Mouse (Mus musculus): ENCODE measurements around the gene Pcgf2.
"Not testable (repeated sequence)": the region's sequence is repeated elsewhere in the genome, so short reads cannot be mapped to it uniquely, and the experiment has no call there.

The Pcgf2 gene

DNA sequence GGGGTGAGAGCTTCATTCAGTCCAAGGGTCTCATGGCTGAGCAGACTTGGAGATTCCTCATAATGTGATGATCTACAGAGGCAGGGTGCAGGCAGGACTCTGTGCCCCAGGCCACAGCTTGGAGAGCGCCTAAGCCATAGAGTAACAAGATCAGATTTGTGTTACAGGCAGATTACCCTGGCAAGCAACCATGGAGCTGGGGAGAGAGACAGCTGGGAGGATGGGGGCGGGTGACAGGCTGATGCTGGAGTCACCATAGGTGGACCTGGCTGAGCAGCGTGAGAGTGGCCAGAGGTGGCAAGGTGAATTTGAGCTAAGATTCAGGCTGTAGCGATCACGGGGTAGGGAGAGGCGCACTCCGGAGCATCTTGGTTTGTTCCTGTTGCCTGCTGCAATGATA lies 32.1 kb downstream of the Pcgf2 start:
- no peak for DNase-seq (ENCODE audit: low spot score in 2 of 2)

GRCm38 (mm10) chr11:97666794-97667193 lies 33.5 kb downstream of the Pcgf2 start:
- no peak for DNase-seq (ENCODE audit: low spot score in 2 of 2)

DNA sequence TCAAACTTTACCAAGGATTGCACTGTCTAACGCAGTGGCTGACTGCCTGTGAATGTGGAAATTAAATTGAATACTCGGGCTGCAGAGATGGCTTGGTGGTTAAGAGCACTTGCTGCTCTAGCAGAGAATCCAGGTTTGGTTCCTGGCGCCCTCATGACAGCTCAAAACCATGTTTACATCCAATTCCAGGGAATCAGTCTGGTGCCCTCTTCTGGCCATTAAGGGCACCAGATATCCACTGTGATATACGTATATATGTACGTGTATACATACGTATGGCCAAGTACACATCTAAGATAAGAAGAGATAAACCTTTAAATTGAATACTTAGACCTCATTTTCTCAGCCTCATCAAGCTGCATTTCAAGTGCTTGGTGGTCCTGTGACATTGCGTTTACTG lies 34.1 kb downstream of the Pcgf2 start:
- no peak for DNase-seq (ENCODE audit: low spot score in 2 of 2)

GRCm38 (mm10) chr11:97665431-97665830 lies 34.9 kb downstream of the Pcgf2 start:
- DNase-seq (ENCODE audit: low spot score in 2 of 2), result no peak

- no peak for DNase-seq (ENCODE audit: low spot score in 2 of 2)
Measured at GRCm38 (mm10) chr11:97664771-97665240, 35.5 kb downstream of the Pcgf2 start.

DNA sequence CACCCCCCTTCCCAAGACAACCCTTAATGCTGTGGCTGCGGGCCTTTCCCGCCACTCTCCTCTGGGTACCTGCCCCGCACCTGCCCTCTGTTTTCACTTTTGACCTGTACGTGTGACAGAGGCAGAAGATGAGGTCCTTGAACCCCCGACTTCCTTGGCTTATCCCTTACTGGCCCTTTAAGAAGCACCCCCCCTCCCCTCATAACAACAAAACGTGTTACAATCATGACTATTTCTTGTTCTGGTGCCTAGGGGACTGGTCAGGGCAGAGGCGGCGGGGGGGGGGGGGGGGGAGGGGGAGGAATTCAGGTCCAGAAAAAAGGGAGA lies 36.0 kb downstream of the Pcgf2 start:
- no peak for DNase-seq (ENCODE audit: low spot score in 2 of 2)

- DNase-seq (ENCODE audit: low spot score in 2 of 2), result no peak
Measured at GRCm38 (mm10) chr11:97663528-97664338, 36.6 kb downstream of the Pcgf2 start.

DNA sequence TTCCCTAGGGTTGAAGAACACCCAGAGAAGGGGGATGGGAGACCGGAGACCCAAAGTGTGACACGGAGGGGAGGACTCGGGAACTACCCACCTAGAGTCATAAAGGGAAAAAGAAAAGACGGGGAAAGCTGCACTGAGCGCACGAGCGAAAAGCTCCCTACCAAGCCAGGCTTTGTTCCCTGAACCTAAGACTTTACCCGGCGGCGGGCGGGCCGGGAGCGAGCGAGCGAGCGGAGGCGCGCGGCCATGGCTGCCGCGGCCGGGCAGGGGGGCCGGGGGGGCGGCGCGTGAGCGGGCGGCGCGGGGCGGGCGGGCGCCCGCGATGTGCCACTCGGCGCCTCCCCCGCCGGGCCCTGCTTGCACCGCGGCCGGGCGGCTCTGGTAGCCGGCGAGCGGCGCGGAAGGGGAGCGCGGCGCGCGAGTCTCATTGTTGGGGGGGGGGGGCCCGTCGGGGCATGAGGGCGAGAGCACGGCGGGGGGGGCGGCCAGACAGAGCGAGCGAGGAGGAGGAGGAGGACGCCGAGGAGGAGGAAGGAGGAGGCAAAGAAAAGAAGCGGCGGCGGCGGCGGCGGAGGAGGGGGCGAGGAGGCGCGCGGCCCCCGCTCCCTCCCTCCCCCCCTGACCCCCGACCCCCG lies 37.3 kb downstream of the Pcgf2 start, which contains the start of gene Mllt6:
Mllt6 (plus strand) TSS at position 522 of the 635 bp plus-strand sequence.
- peak in 1 of 2 experiments; percentile 65 for DNase-seq (ENCODE audit: low spot score in 2 of 2)

DNA sequence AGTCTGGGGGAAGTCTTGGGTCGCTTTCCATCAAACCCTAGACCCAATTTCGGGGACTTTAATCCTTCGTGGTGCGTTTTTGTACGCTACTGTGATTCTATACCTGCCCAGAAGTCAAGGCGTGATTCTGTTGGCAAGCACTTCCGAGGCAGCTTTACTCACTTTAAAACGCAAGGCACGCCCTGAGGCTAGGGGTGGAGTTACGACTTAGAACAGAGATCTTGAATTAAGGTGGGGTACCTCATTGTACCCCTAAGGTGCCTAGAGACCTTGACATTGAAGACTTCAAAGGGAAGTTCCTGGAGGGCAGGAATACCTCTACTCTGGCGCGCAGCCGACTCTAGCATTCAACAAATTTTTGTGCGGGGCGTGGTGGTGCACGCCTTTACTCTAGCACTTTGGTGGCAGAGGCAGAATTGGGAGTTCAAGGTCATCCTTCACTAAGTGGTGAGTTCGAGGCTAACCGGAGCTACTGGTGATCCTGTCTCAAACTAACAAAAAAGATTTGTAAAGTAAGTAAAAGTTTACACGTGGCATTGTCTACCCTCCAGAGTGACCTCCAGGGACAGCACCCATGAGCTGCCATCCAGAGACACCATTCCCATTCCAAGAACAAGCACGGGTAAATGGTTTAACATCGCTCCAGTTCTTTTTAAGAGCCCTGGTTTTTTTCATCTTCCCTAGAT lies 37.9 kb downstream of the Pcgf2 start:
- DNase-seq (ENCODE audit: low spot score in 2 of 2), result no peak

DNA sequence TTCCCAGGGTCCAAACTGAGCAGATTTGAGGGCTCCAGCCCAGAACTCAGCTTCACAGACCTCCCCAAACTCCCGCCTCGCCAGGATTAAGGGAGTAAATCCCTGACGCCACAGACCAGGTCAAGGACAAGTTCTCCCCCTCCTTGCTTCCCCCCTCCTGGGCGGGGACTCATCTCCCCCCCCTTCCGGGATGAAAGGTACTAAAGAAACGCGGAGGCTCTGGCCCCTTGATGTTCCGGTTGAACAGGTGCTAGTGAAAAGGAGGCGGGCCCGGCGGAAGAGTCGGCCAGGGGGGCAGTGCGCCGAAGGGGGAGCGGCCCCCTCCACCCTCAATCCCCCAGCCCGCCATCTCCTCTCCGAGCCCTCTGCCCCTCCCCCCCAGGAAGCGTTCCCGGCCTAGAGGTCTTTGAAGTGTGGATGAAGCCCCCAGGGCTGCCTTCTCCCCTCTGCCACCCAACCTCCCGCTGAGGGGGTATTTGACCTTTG lies 38.6 kb downstream of the Pcgf2 start:
- no peak for DNase-seq (ENCODE audit: low spot score in 2 of 2)

DNA sequence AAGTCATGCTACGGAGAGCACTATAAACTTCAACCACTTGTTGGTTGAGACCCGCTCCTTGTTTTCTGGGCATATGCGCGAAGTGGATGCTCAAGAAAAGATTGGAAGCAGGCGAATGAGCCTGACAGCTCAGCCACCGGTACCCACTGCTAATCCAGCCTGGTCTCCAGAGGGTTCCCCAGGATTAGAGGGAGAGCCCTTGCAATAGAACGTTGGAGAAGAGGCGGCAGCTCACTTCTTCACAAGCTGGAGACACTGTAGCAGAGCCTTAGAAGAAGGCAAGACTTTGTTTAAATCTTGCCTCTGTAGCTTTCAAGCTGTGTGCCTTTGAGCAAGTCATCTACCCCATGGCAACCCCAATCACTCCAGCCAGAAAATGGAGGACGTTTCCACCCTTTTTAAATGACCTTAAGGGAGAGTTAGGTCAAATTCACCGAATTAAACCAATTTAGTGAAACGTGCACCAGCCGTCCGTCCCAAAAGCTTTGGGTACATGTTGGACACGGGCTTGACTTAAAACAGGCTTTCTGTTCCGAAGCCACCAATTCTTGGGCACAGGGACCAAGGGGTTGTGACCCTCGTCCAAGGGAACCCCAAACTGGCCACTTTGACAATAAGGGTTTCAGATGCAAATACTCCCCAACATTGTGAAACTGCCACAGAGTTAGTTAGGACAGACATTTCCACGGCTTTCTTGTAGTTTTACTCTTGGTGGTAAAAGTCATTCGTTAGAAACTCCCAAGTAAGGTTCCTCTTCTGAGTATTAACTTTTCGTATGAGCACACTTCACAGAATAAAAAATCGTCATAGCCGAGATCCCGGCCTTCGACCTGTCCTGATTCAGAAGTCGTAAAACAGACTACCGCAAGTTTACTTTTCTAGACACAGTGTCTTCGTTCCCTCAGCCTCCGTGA lies 39.3 kb downstream of the Pcgf2 start:
- DNase-seq (ENCODE audit: low spot score in 2 of 2), result no peak

GRCm38 (mm10) chr11:97659990-97660714 lies 40.1 kb downstream of the Pcgf2 start:
- peak in 1 of 2 experiments; percentile 68 for DNase-seq (ENCODE audit: low spot score in 2 of 2)

GRCm38 (mm10) chr11:97659267-97659989 lies 40.9 kb downstream of the Pcgf2 start:
- no peak for DNase-seq (ENCODE audit: low spot score in 2 of 2)

DNA sequence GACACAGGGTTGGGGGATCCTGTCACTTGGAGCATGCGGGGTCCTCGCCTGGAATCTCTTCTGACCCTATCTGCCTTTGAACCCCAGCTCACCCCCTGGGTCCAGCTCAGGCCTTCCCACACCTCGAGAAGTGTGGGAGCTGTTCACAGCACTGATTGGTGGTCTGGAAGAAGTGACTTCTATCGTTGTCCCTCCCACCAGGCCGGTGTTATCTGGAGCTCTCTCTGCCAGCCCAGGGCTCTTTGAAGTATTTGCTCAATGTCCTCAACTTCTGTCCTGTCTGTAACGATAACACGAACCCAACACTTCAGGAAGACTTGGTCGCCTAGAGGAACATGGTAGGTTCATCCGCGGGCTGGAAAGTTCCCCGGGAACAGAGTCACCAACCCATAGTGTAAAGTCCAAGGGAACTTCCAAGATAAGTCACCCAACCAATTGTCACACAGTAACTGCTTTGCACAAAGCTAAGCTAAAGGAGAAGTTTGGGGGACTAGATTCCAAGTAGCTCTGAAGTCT lies 41.5 kb downstream of the Pcgf2 start:
- DNase-seq (ENCODE audit: low spot score in 2 of 2), result no peak

- not testable (repeated sequence) for DNase-seq (ENCODE audit: low spot score in 2 of 2)
Measured at GRCm38 (mm10) chr11:97657967-97658366, 42.3 kb downstream of the Pcgf2 start.

DNA sequence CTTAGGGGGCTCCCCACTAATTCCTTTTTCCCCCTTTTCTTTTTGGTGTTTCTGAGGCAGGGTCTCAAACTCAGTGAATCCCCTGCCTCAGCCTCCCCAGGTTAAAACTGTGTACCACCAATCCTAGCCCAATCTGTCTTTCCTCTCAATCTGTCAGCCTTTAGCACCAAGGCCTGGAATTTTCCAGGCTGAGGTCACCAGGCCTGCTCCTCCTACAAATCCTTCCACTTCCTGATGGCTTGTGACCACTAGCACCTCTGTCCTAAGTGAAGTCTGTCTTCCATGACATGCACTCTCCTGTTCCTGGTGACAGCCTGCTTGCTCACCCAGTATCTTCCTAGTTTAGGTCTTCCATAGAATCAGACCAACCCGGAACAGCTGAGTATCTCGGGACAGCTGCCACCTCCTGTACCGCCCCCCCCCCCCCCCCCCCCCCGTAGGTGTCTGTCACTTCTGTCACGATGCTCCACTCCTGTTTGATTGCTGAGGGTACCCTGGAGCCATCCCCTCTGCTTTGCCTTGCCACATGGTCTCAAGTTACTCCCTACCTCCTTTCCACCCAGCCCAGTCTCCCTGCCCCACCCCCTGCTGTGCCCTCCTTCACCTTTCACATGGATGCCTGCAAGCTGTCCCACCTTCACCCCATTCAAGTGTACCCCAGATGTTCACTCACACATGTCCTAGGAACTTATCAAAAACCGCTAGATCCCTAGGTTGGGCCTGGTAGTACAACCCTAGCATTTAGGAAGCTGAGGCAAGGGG lies 42.9 kb downstream of the Pcgf2 start:
- DNase-seq (ENCODE audit: low spot score in 2 of 2), result no peak

GRCm38 (mm10) chr11:97656269-97656971 lies 43.9 kb downstream of the Pcgf2 start:
- no peak for DNase-seq (ENCODE audit: low spot score in 2 of 2)

GRCm38 (mm10) chr11:97654210-97654609 lies 46.1 kb downstream of the Pcgf2 start:
- DNase-seq (ENCODE audit: low spot score in 2 of 2), result no peak

All from frontal cortex, postnatal 10 days (tissue).